Mouse (Mus musculus): Measurements from ENCODE around the gene Rnf146. TPM values are rescaled to one million over a fixed set of nuclear protein-coding genes. Genes with fewer than 3 reads are reported as not detected.

Rnf146 gene
- polyA plus RNA-seq, 1 experiment from 2014 or later: 25.9 TPM

- no peaks in the 10 kb centered on the region for H3K27me3 ChIP-seq (replicated peaks; ENCODE audit: control insufficient read depth, insufficient read depth, low read length)
- no peak overlapping the region for H3K9ac ChIP-seq (ENCODE audit: low read depth, low read length)
- H3K4me3 ChIP-seq (ENCODE audit: low read depth, low read length): no peak overlapping the region
- H3K9me3 ChIP-seq (ENCODE audit: control insufficient read depth): no peaks in the 10 kb centered on the region
- H3K4me2 ChIP-seq (replicated peaks; ENCODE audit: low read depth): no peak overlapping the region
- peak; percentile 81 for TF ChIP-seq CTCF (IDR thresholded peaks at IDR 0.05; ENCODE audit: low read depth)
- H3K27ac ChIP-seq (ENCODE audit: low read depth, low read length): no peak overlapping the region
- no peak for ATAC-seq
- H3K36me3 ChIP-seq (ENCODE audit: control insufficient read depth, insufficient read depth): peaks cover 1% of the 10 kb centered on the region
- 56% methylated on average over 4 of the region's 4 CpGs for WGBS
- H3K4me1 ChIP-seq (replicated peaks; ENCODE audit: control insufficient read depth, insufficient read depth, low read length): no peaks in the 10 kb centered on the region
These were observed 23.7 kb downstream of the Rnf146 start for GRCm38 (mm10) chr10:29338355-29339056.

GRCm38 (mm10) chr10:29333836-29334235, 28.4 kb downstream of the Rnf146 start:
- H3K9ac ChIP-seq (ENCODE audit: low read depth, low read length): no peak overlapping the region
- H3K27me3 ChIP-seq (replicated peaks; ENCODE audit: control insufficient read depth, insufficient read depth, low read length): no peaks in the 10 kb centered on the region
- 20% methylated on average over 4 of the region's 4 CpGs for WGBS
- no peak overlapping the region for H3K4me2 ChIP-seq (replicated peaks; ENCODE audit: low read depth)
- no peaks in the 10 kb centered on the region for H3K9me3 ChIP-seq (ENCODE audit: control insufficient read depth)
- no peak for ATAC-seq
- no peak overlapping the region for H3K27ac ChIP-seq (ENCODE audit: low read depth, low read length)
- H3K36me3 ChIP-seq (ENCODE audit: control insufficient read depth, insufficient read depth): no peaks in the 10 kb centered on the region; the same call in 1 of the 2 replicates
- no peak overlapping the region for H3K4me3 ChIP-seq (ENCODE audit: low read depth, low read length)
- no peak for TF ChIP-seq CTCF (IDR thresholded peaks at IDR 0.05; ENCODE audit: low read depth)
- no peaks in the 10 kb centered on the region for H3K4me1 ChIP-seq (replicated peaks; ENCODE audit: control insufficient read depth, insufficient read depth, low read length)

GRCm38 (mm10) chr10:29324817-29325216, 37.4 kb downstream of the Rnf146 start:
- Histone ChIP-seq H3K4me2 (replicated peaks; ENCODE audit: low read depth) (no peak overlapping the region), H3K4me3 (ENCODE audit: low read depth, low read length) (no peak overlapping the region), H3K27me3 (replicated peaks; ENCODE audit: control insufficient read depth, insufficient read depth, low read length) (no peaks in the 10 kb centered on the region), H3K27ac (ENCODE audit: low read depth, low read length) (no peak overlapping the region), H3K9me3 (ENCODE audit: control insufficient read depth) (no peaks in the 10 kb centered on the region), H3K9ac (ENCODE audit: low read depth, low read length) (no peak overlapping the region), H3K36me3 (ENCODE audit: control insufficient read depth, insufficient read depth) (no peaks in the 10 kb centered on the region), H3K4me1 (replicated peaks; ENCODE audit: control insufficient read depth, insufficient read depth, low read length) (no peaks in the 10 kb centered on the region)
- no peak for TF ChIP-seq CTCF (IDR thresholded peaks at IDR 0.05; ENCODE audit: low read depth)
- WGBS: 37% methylated on average over 2 of the region's 2 CpGs
- ATAC-seq: peak; percentile 94

- ATAC-seq: no peak
- H3K4me3 ChIP-seq (ENCODE audit: low read depth, low read length): peak overlapping the region; percentile 57
- no peaks in the 10 kb centered on the region for H3K36me3 ChIP-seq (ENCODE audit: control insufficient read depth, insufficient read depth)
- no peaks in the 10 kb centered on the region for H3K9me3 ChIP-seq (ENCODE audit: control insufficient read depth)
- no peak overlapping the region for H3K9ac ChIP-seq (ENCODE audit: low read depth, low read length)
- WGBS: 23% methylated on average over 5 of the region's 5 CpGs
- no peak for TF ChIP-seq CTCF (IDR thresholded peaks at IDR 0.05; ENCODE audit: low read depth)
- no peak overlapping the region for H3K27ac ChIP-seq (ENCODE audit: low read depth, low read length)
- H3K27me3 ChIP-seq (replicated peaks; ENCODE audit: control insufficient read depth, insufficient read depth, low read length): no peaks in the 10 kb centered on the region
- H3K4me1 ChIP-seq (replicated peaks; ENCODE audit: control insufficient read depth, insufficient read depth, low read length): no peaks in the 10 kb centered on the region
- peak overlapping the region; percentile 65 for H3K4me2 ChIP-seq (replicated peaks; ENCODE audit: low read depth)
These were observed 48.3 kb downstream of the Rnf146 start for GRCm38 (mm10) chr10:29313905-29314304.

- peak within 1 kb of the TSS; percentile 65 for H3K4me2 ChIP-seq (replicated peaks; ENCODE audit: low read depth)
- peak within 1 kb of the TSS; percentile 92 for H3K27ac ChIP-seq (ENCODE audit: low read depth, low read length)
- no peaks in the 10 kb centered on the region for H3K4me1 ChIP-seq (replicated peaks; ENCODE audit: control insufficient read depth, insufficient read depth, low read length)
- no peaks in the 10 kb centered on the region for H3K27me3 ChIP-seq (replicated peaks; ENCODE audit: control insufficient read depth, insufficient read depth, low read length)
- peak; percentile 99 for ATAC-seq
- TF ChIP-seq CTCF (IDR thresholded peaks at IDR 0.05; ENCODE audit: low read depth): peak; percentile 95
- WGBS: under 1% methylated on average over 42 of the region's 49 CpGs
- no peaks in the 10 kb centered on the region for H3K36me3 ChIP-seq (ENCODE audit: control insufficient read depth, insufficient read depth)
- H3K4me3 ChIP-seq (ENCODE audit: low read depth, low read length): peak within 1 kb of the TSS; percentile 57
- no peaks in the 10 kb centered on the region for H3K9me3 ChIP-seq (ENCODE audit: control insufficient read depth)
- H3K9ac ChIP-seq (ENCODE audit: low read depth, low read length): peak within 1 kb of the TSS; percentile 73
These were observed 49.1 kb downstream of the Rnf146 start, which contains the start of gene Echdc1 for GRCm38 (mm10) chr10:29313064-29313638. Echdc1 (plus strand) TSS chr10:29313166.

GRCm38 (mm10) chr10:29311480-29312219, 50.6 kb downstream of the Rnf146 start:
- Histone ChIP-seq H3K9ac (ENCODE audit: low read depth, low read length) (no peak overlapping the region), H3K36me3 (ENCODE audit: control insufficient read depth, insufficient read depth) (no peaks in the 10 kb centered on the region), H3K27me3 (replicated peaks; ENCODE audit: control insufficient read depth, insufficient read depth, low read length) (no peaks in the 10 kb centered on the region), H3K9me3 (ENCODE audit: control insufficient read depth) (no peaks in the 10 kb centered on the region), H3K27ac (ENCODE audit: low read depth, low read length) (no peak overlapping the region), H3K4me1 (replicated peaks; ENCODE audit: control insufficient read depth, insufficient read depth, low read length) (no peaks in the 10 kb centered on the region), H3K4me2 (replicated peaks; ENCODE audit: low read depth) (peak overlapping the region; percentile 65), H3K4me3 (ENCODE audit: low read depth, low read length) (no peak overlapping the region)
- no peak for TF ChIP-seq CTCF (IDR thresholded peaks at IDR 0.05; ENCODE audit: low read depth)
- no peak for ATAC-seq
- WGBS: 60% methylated on average over 4 of the region's 4 CpGs
